Mouse (Mus musculus): ENCODE data around the gene Dlk2. TPM values are rescaled to one million over a fixed set of nuclear protein-coding genes. Genes with fewer than 3 reads are reported as not detected.

The Dlk2 gene
- polyA plus RNA-seq, 2 experiments, result 10.1 to 20.8 TPM

DNA sequence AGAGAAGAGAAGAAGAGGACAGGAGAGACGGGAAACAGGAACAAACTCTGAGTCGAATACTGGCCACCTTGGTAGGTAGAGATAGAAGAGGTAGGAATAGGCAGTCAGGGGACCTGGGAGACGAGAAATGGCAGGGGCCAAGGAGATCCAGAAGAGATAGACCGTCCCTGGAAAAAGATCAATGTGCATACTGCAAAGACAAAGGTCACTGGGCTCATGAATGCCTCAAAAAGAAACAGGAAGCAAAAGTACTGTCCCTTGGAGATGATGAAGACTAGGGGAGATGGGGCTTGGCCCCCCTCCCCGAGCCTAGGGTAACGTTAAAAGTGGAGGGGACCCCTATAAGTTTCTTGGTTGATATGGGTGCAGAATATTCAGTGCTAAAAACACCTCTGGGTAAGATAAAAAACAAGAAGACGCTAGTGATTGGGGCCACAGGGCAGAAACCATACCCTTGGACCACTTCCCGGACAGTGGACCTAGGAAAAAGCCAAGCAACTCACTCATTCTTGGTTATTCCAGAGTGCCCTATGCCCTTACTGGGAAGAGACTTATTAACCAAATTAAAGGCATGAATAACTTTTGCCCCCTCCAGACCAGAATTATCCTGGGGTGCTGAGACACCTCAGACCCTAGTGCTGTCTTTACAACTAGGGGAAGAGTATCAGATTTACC is 53.9 kb downstream of the Dlk2 start:
- Histone ChIP-seq H3K27ac (replicated peaks; ENCODE audit: low read depth, low read length) (no peak overlapping the region), H3K9me3 (ENCODE audit: control insufficient read depth, low read length) (no peaks in the 10 kb centered on the region), H3K27me3 (ENCODE audit: control insufficient read depth, insufficient read depth, low read length) (no peaks in the 10 kb centered on the region), H3K9ac (ENCODE audit: low read depth, low read length, severe bottlenecking) (no peak overlapping the region), H3K36me3 (ENCODE audit: control insufficient read depth, insufficient read depth, low read length) (no peaks in the 10 kb centered on the region), H3K4me1 (ENCODE audit: control insufficient read depth, insufficient read depth, low read length) (no peaks in the 10 kb centered on the region), H3K4me3 (replicated peaks; ENCODE audit: low read length) (no peak overlapping the region), H3K4me2 (replicated peaks; ENCODE audit: low read depth, low read length, severe bottlenecking) (no peak overlapping the region)
- WGBS, result 88% methylated on average over 8 of the region's 8 CpGs
- no peak for ATAC-seq (ENCODE audit: low FRiP score, low read depth)
- DNase-seq (ENCODE audit: low spot score), result no peak
- no peak for TF ChIP-seq POLR2A (IDR thresholded peaks at IDR 0.05; ENCODE audit: borderline replicate concordance, extremely low read depth, insufficient read depth, insufficient read length)

Other genes starting within 250 kb of the Dlk2 start
- gene Mrps18a, start 186.4 kb upstream of the Dlk2 start, polyA plus RNA-seq (2012; rRNA removed), result 63.3 and 92.3 TPM in 2 replicates
- gene Mrps18a, start 186.4 kb upstream of the Dlk2 start, polyA plus RNA-seq (2014; fragmentation: Nextera tagmentation; extraction: Ambion mirVana), result 121 and 132 TPM in 2 replicates
- gene Rsph9, start 153.2 kb upstream of the Dlk2 start, polyA plus RNA-seq (2012; rRNA removed), result 10.1 and 13.2 TPM in 2 replicates
- gene Rsph9, start 153.2 kb upstream of the Dlk2 start, polyA plus RNA-seq (2014; fragmentation: Nextera tagmentation; extraction: Ambion mirVana), result 11.8 and 15.0 TPM in 2 replicates
- 25.4 and 27.9 TPM in 2 replicates for gene Mad2l1bp, start 143.9 kb upstream of the Dlk2 start, polyA plus RNA-seq (2012; rRNA removed)
- 32.1 and 32.7 TPM in 2 replicates for gene Mad2l1bp, start 143.9 kb upstream of the Dlk2 start, polyA plus RNA-seq (2014; fragmentation: Nextera tagmentation; extraction: Ambion mirVana)
- gene Gtpbp2, start 136.4 kb upstream of the Dlk2 start, polyA plus RNA-seq (2012; rRNA removed), result 166 and 177 TPM in 2 replicates
- gene Gtpbp2, start 136.4 kb upstream of the Dlk2 start, polyA plus RNA-seq (2014; fragmentation: Nextera tagmentation; extraction: Ambion mirVana), result 29.8 and 38.3 TPM in 2 replicates
- gene Polh, start 94.8 kb upstream of the Dlk2 start, polyA plus RNA-seq (2012; rRNA removed), result 15.0 and 15.7 TPM in 2 replicates
- 9.2 and 11.7 TPM in 2 replicates for gene Polh, start 94.8 kb upstream of the Dlk2 start, polyA plus RNA-seq (2014; fragmentation: Nextera tagmentation; extraction: Ambion mirVana)
- 49.7 and 52.8 TPM in 2 replicates for gene Xpo5, start 94.6 kb upstream of the Dlk2 start, polyA plus RNA-seq (2012; rRNA removed)
- gene Xpo5, start 94.6 kb upstream of the Dlk2 start, polyA plus RNA-seq (2014; fragmentation: Nextera tagmentation; extraction: Ambion mirVana), result 45.0 and 48.8 TPM in 2 replicates
- gene Polr1c, start 49.4 kb upstream of the Dlk2 start, polyA plus RNA-seq (2012; rRNA removed), result 112 and 120 TPM in 2 replicates
- 87.5 and 98.4 TPM in 2 replicates for gene Polr1c, start 49.4 kb upstream of the Dlk2 start, polyA plus RNA-seq (2014; fragmentation: Nextera tagmentation; extraction: Ambion mirVana)
- 92.5 and 136 TPM in 2 replicates for gene Yipf3, start 49.3 kb upstream of the Dlk2 start, polyA plus RNA-seq (2012; rRNA removed)
- 134 and 142 TPM in 2 replicates for gene Yipf3, start 49.3 kb upstream of the Dlk2 start, polyA plus RNA-seq (2014; fragmentation: Nextera tagmentation; extraction: Ambion mirVana)
- 4.3 and 5.8 TPM in 2 replicates for gene Lrrc73, start 43.9 kb upstream of the Dlk2 start, polyA plus RNA-seq (2012; rRNA removed)
- 1.4 and 2.0 TPM in 2 replicates for gene Lrrc73, start 43.9 kb upstream of the Dlk2 start, polyA plus RNA-seq (2014; fragmentation: Nextera tagmentation; extraction: Ambion mirVana)
- 117 and 140 TPM in 2 replicates for gene Tjap1, start 14.4 kb upstream of the Dlk2 start, polyA plus RNA-seq (2012; rRNA removed)
- 50.6 and 64.7 TPM in 2 replicates for gene Tjap1, start 14.4 kb upstream of the Dlk2 start, polyA plus RNA-seq (2014; fragmentation: Nextera tagmentation; extraction: Ambion mirVana)
- gene Abcc10, start 30.9 kb downstream of the Dlk2 start, polyA plus RNA-seq (2012; rRNA removed), result 15.5 and 20.9 TPM in 2 replicates
- gene Abcc10, start 30.9 kb downstream of the Dlk2 start, polyA plus RNA-seq (2014; fragmentation: Nextera tagmentation; extraction: Ambion mirVana), result 5.8 and 7.3 TPM in 2 replicates
- gene Zfp318, start 86.3 kb downstream of the Dlk2 start, polyA plus RNA-seq (2012; rRNA removed), result 23.0 and 23.7 TPM in 2 replicates
- 18.4 and 22.7 TPM in 2 replicates for gene Zfp318, start 86.3 kb downstream of the Dlk2 start, polyA plus RNA-seq (2014; fragmentation: Nextera tagmentation; extraction: Ambion mirVana)
- gene Crip3, start 131.5 kb downstream of the Dlk2 start, polyA plus RNA-seq (2012; rRNA removed), result 4.5 and 6.8 TPM in 2 replicates
- gene Crip3, start 131.5 kb downstream of the Dlk2 start, polyA plus RNA-seq (2014; fragmentation: Nextera tagmentation; extraction: Ambion mirVana), result 1.4 and 3.1 TPM in 2 replicates
- not detected in 2 replicates for gene Slc22a7, start 141.0 kb downstream of the Dlk2 start, polyA plus RNA-seq (2012; rRNA removed)
- gene Slc22a7, start 141.0 kb downstream of the Dlk2 start, polyA plus RNA-seq (2014; fragmentation: Nextera tagmentation; extraction: Ambion mirVana), result not detected in 2 replicates
- 0.31 and 0.49 TPM in 2 replicates for gene Ttbk1, start 190.3 kb downstream of the Dlk2 start, polyA plus RNA-seq (2012; rRNA removed)
- gene Ttbk1, start 190.3 kb downstream of the Dlk2 start, polyA plus RNA-seq (2014; fragmentation: Nextera tagmentation; extraction: Ambion mirVana), result 0.06 and 0.12 TPM in 2 replicates
- 23.8 and 30.0 TPM in 2 replicates for gene Dnph1, start 199.3 kb downstream of the Dlk2 start, polyA plus RNA-seq (2012; rRNA removed)
- 34.5 and 37.6 TPM in 2 replicates for gene Dnph1, start 199.3 kb downstream of the Dlk2 start, polyA plus RNA-seq (2014; fragmentation: Nextera tagmentation; extraction: Ambion mirVana)
- gene Cul9, start 249.0 kb downstream of the Dlk2 start, polyA plus RNA-seq (2012; rRNA removed), result 21.1 and 25.3 TPM in 2 replicates
- gene Cul9, start 249.0 kb downstream of the Dlk2 start, polyA plus RNA-seq (2014; fragmentation: Nextera tagmentation; extraction: Ambion mirVana), result 6.9 and 8.2 TPM in 2 replicates